Comparison of ENCODE assay signal across 8 mouse cellular contexts in genomic region chr5:24350531-24351250, GRCm38 (mm10). TPM values are rescaled to one million over a fixed set of nuclear protein-coding genes. Genes with fewer than 3 reads are reported as not detected.
DNase-seq lines count a peak whose midpoint lies in the region; ATAC-seq and TF ChIP-seq lines count a peak whose summit lies in the region.

No protein-coding gene starts in this region.

- no peak for TF ChIP-seq CTCF in lung, embryonic 14.5 days (IDR thresholded peaks at IDR 0.05; ENCODE audit: low read depth)
- no peak for TF ChIP-seq CTCF in olfactory bulb, adult 2 months (IDR thresholded peaks at IDR 0.05; ENCODE audit: insufficient read depth, low read depth, low read length)

- H3K9ac ChIP-seq in lung, embryonic 14.5 days: peak overlapping the region; percentile 68
- H3K9ac ChIP-seq in embryonic facial prominence, embryonic 15.5 days: peak overlapping the region; percentile 37
- peak overlapping the region; percentile 83 for H3K9ac ChIP-seq in intestine, embryonic 16.5 days (ENCODE audit: low read depth, low read length)

- H3K4me2 ChIP-seq in lung, embryonic 14.5 days: peak overlapping the region; percentile 98
- peak overlapping the region; percentile 99 for H3K4me2 ChIP-seq in embryonic facial prominence, embryonic 15.5 days (replicated peaks)
- peak overlapping the region; percentile 94 for H3K4me2 ChIP-seq in intestine, embryonic 16.5 days (ENCODE audit: low read depth, low read length)

- H3K4me3 ChIP-seq in lung, embryonic 14.5 days (ENCODE audit: low read depth, low read length): peak overlapping the region; percentile 69
- H3K4me3 ChIP-seq in embryonic facial prominence, embryonic 15.5 days (replicated peaks): peak overlapping the region; percentile 60
- peak overlapping the region; percentile 76 for H3K4me3 ChIP-seq in intestine, embryonic 16.5 days (ENCODE audit: low read length)
- peak overlapping the region; percentile 71 for H3K4me3 ChIP-seq in olfactory bulb, adult 2 months (ENCODE audit: insufficient read depth, low read depth, low read length)

- peaks cover 29% of the 10 kb centered on the region for H3K27me3 ChIP-seq in lung, embryonic 14.5 days (ENCODE audit: insufficient read depth, low read length)
- peaks cover 70% of the 10 kb centered on the region for H3K27me3 ChIP-seq in embryonic facial prominence, embryonic 15.5 days
- peaks cover 10% of the 10 kb centered on the region; the same call in 1 of the 2 replicates for H3K27me3 ChIP-seq in intestine, embryonic 16.5 days (replicated peaks; ENCODE audit: control insufficient read depth, insufficient read depth, low read length)

- H3K9me3 ChIP-seq in lung, embryonic 14.5 days (ENCODE audit: low read depth, low read length): no peaks in the 10 kb centered on the region
- H3K9me3 ChIP-seq in embryonic facial prominence, embryonic 15.5 days (replicated peaks): no peaks in the 10 kb centered on the region
- H3K9me3 ChIP-seq in intestine, embryonic 16.5 days (ENCODE audit: control insufficient read depth, low read length): no peaks in the 10 kb centered on the region

- WGBS in lung, embryonic 14.5 days: 27% methylated on average over 15 of the region's 15 CpGs
- 40% methylated on average over 15 of the region's 15 CpGs for WGBS in embryonic facial prominence, embryonic 15.5 days
- 37% methylated on average over 14 of the region's 15 CpGs for WGBS in intestine, embryonic 16.5 days
- WGBS in olfactory bulb, adult 2 months: 32% methylated on average over 15 of the region's 15 CpGs

- no peaks in the 10 kb centered on the region for H3K36me3 ChIP-seq in lung, embryonic 14.5 days (ENCODE audit: insufficient read depth)
- no peaks in the 10 kb centered on the region for H3K36me3 ChIP-seq in embryonic facial prominence, embryonic 15.5 days
- H3K36me3 ChIP-seq in intestine, embryonic 16.5 days (ENCODE audit: control insufficient read depth, insufficient read depth, low read length): no peaks in the 10 kb centered on the region

- peaks cover 39% of the 10 kb centered on the region for H3K4me1 ChIP-seq in lung, embryonic 14.5 days (ENCODE audit: insufficient read depth)
- peaks cover 44% of the 10 kb centered on the region for H3K4me1 ChIP-seq in embryonic facial prominence, embryonic 15.5 days
- H3K4me1 ChIP-seq in intestine, embryonic 16.5 days (ENCODE audit: control insufficient read depth, insufficient read depth, low read length): peaks cover 57% of the 10 kb centered on the region
- H3K4me1 ChIP-seq in olfactory bulb, adult 2 months (ENCODE audit: control insufficient read depth, insufficient read depth, low read length): peaks cover 54% of the 10 kb centered on the region

- peak overlapping the region; percentile 79; the same call in 1 of the 2 replicates for H3K27ac ChIP-seq in lung, embryonic 14.5 days (ENCODE audit: low read depth)
- no peak overlapping the region for H3K27ac ChIP-seq in embryonic facial prominence, embryonic 15.5 days (replicated peaks)
- H3K27ac ChIP-seq in intestine, embryonic 16.5 days (ENCODE audit: low read length): peak overlapping the region; percentile 66
- H3K27ac ChIP-seq in olfactory bulb, adult 2 months (ENCODE audit: insufficient read depth, low read depth, low read length): 0 out of 2 replicates have a peak overlapping the region, but pooled peaks have one; percentile 9

- TF ChIP-seq POLR2A in olfactory bulb, adult 2 months (IDR thresholded peaks at IDR 0.05; ENCODE audit: insufficient read depth, low read depth, low read length): no peak

- peak; percentile 62 for DNase-seq in lung, embryonic 14.5 days
- no peak for DNase-seq in lung, adult 18-20 months
- no peak for DNase-seq in left cerebral cortex, adult 18-20 months (ENCODE audit: low spot score in 2 of 2)
- no peak for DNase-seq in left cerebral cortex, adult 11 months (ENCODE audit: low spot score)

- ATAC-seq in lung, embryonic 14.5 days (ENCODE audit: insufficient read depth): no peak
- no peak for ATAC-seq in embryonic facial prominence, embryonic 15.5 days (ENCODE audit: insufficient number of reproducible peaks, low FRiP score, low TSS enrichment, low read depth)
- no peak for ATAC-seq in intestine, embryonic 16.5 days
- ATAC-seq in monocyte, adult 5-6 weeks (replicated peaks; ENCODE audit: insufficient number of reproducible peaks, low FRiP score, low TSS enrichment, poor library complexity, severe bottlenecking): no peak

RNA-seq across cellular contexts. Expression of gene Kcnh2, which starts 0.7 kb away (rescaled TPM):
- polyA plus RNA-seq in lung, embryonic 14.5 days (2014; fragmentation: Nextera tagmentation; extraction: Ambion mirVana): 3.9 and 5.5 TPM in 2 replicates
- 4.8 and 5.1 TPM in 2 replicates for polyA plus RNA-seq in embryonic facial prominence, embryonic 15.5 days (2015; fragmentation: Nextera tagmentation; extraction: Ambion mirVana)
- 3.1 and 5.8 TPM in 2 replicates for polyA plus RNA-seq in intestine, embryonic 16.5 days (2015; fragmentation: Nextera tagmentation; extraction: Ambion mirVana)
- not detected in 2 replicates for polyA plus RNA-seq in olfactory bulb, adult 2 months (2012; ENCODE audit: insufficient read depth, insufficient read length, low replicate concordance, missing spikeins)
- 10 to 100 TPM; 29.6 to 36.2 TPM for total RNA-seq in left cerebral cortex, adult 18-20 months (2021)
- 0.53 TPM in 1 of 3 replicates, not detected in the others for total RNA-seq in monocyte, adult 5-6 weeks (2017)

RNA-seq across cellular contexts. Expression of gene Nos3, which starts 13.9 kb away (rescaled TPM):
- polyA plus RNA-seq in lung, embryonic 14.5 days (2014; fragmentation: Nextera tagmentation; extraction: Ambion mirVana): 13.8 and 15.7 TPM in 2 replicates
- 6.5 and 6.9 TPM in 2 replicates for polyA plus RNA-seq in embryonic facial prominence, embryonic 15.5 days (2015; fragmentation: Nextera tagmentation; extraction: Ambion mirVana)
- 7.0 and 7.7 TPM in 2 replicates for polyA plus RNA-seq in intestine, embryonic 16.5 days (2015; fragmentation: Nextera tagmentation; extraction: Ambion mirVana)
- polyA plus RNA-seq in olfactory bulb, adult 2 months (2012; ENCODE audit: insufficient read depth, insufficient read length, low replicate concordance, missing spikeins): not detected in 2 replicates
- 10 to 100 TPM in 1 of 2 experiments, 1 to 10 TPM in 1; 8.0 to 10.7 TPM for total RNA-seq in left cerebral cortex, adult 18-20 months (2021)
- total RNA-seq in monocyte, adult 5-6 weeks (2017): 0.29 TPM in 1 of 3 replicates, not detected in the others

RNA-seq across cellular contexts. Expression of gene Atg9b, which starts 41.3 kb away (rescaled TPM):
- polyA plus RNA-seq in lung, embryonic 14.5 days (2014; fragmentation: Nextera tagmentation; extraction: Ambion mirVana): 0.53 and 0.71 TPM in 2 replicates
- polyA plus RNA-seq in embryonic facial prominence, embryonic 15.5 days (2015; fragmentation: Nextera tagmentation; extraction: Ambion mirVana): 3.9 and 4.7 TPM in 2 replicates
- polyA plus RNA-seq in intestine, embryonic 16.5 days (2015; fragmentation: Nextera tagmentation; extraction: Ambion mirVana): 1.7 and 2.0 TPM in 2 replicates
- not detected in 2 replicates for polyA plus RNA-seq in olfactory bulb, adult 2 months (2012; ENCODE audit: insufficient read depth, insufficient read length, low replicate concordance, missing spikeins)
- 1 to 10 TPM; 4.2 to 6.4 TPM for total RNA-seq in left cerebral cortex, adult 18-20 months (2021)
- 0.11 to 0.87 TPM in 2 of 3 replicates, not detected in the other for total RNA-seq in monocyte, adult 5-6 weeks (2017)

RNA-seq across cellular contexts. Expression of gene Abcb8, which starts 42.8 kb away (rescaled TPM):
- 39.4 and 43.5 TPM in 2 replicates for polyA plus RNA-seq in lung, embryonic 14.5 days (2014; fragmentation: Nextera tagmentation; extraction: Ambion mirVana)
- 40.7 and 47.0 TPM in 2 replicates for polyA plus RNA-seq in embryonic facial prominence, embryonic 15.5 days (2015; fragmentation: Nextera tagmentation; extraction: Ambion mirVana)
- 89.8 and 91.3 TPM in 2 replicates for polyA plus RNA-seq in intestine, embryonic 16.5 days (2015; fragmentation: Nextera tagmentation; extraction: Ambion mirVana)
- not detected in 2 replicates for polyA plus RNA-seq in olfactory bulb, adult 2 months (2012; ENCODE audit: insufficient read depth, insufficient read length, low replicate concordance, missing spikeins)
- total RNA-seq in left cerebral cortex, adult 18-20 months (2021): 10 to 100 TPM; 43.3 to 56.1 TPM
- total RNA-seq in monocyte, adult 5-6 weeks (2017): 4.5 to 7.6 TPM (median 5.2 TPM) in 3 replicates
